Mouse (Mus musculus) liver, embryonic 18 days (tissue): Measurements from ENCODE around the gene Mcur1. TPM values are rescaled to one million over a fixed set of nuclear protein-coding genes. Genes with fewer than 3 reads are reported as not detected.

ENCODE experiments used
- polyA plus RNA-seq: library from polyadenylated mRNA; depleted of rRNA; stranded (reverse); fragments of >200 nt; gene quantifications from 2 replicates; pipeline ENCODE4 v1.2.3, GENCODE M21; 2012; rRNA removed

The Mcur1 gene
- 5.8 and 7.0 TPM in 2 replicates for polyA plus RNA-seq

DNA sequence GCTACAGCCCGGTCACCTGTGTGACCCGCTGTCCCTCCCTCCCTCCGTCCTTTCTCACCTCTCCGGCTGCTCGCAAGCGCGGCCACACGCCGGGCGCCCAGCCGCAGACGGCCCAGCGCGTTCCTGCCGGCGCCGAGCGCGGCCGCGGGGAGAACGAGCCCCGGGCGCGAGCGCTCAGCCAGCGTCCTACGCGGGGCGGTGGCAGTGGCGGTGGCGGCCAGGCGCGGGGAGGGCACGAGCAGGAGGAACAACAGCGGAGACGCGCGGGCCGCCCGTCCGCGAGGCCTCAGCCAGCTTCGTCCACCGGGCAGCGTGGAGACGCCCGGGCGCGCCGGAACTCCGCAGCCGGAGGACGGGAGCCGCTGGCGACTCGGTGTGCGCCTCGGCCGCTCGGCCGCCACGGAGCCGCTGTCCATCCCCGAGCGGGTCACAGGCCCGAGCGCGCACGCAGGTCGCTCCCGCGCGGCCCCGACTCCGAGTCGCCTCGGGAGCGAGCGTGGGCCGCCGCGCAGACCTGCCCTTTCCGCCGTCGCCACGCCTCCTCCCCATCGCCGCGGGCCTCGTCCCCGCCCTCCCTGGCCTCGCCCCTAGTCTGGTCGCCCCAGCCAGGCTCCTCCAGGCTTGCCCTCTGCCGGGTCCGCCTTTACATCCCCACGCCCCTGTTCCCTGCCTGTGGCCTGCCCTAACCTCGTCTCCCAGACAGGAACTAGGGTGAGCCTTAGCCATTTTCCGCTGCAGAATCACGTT is at the start of gene Mcur1:
Mcur1 (minus strand) TSS at position 481 of the 747 bp plus-strand sequence.

Other genes starting within 250 kb of the Mcur1 start
- 6.4 and 6.8 TPM in 2 replicates for gene Sirt5, start 194.7 kb downstream of the Mcur1 start, polyA plus RNA-seq
- 55.1 and 60.3 TPM in 2 replicates for gene Nol7, start 161.8 kb downstream of the Mcur1 start, polyA plus RNA-seq
- gene Ranbp9, start 78.9 kb downstream of the Mcur1 start, polyA plus RNA-seq, result 9.8 and 11.3 TPM in 2 replicates
- gene Rnf182, start 55.5 kb upstream of the Mcur1 start, polyA plus RNA-seq, result 0.01 TPM in 1 of 2 replicates, not detected in the other
- gene Cd83, start 224.6 kb upstream of the Mcur1 start, polyA plus RNA-seq, result 0.85 and 1.1 TPM in 2 replicates